Mouse (Mus musculus) brain, adult 2 months (tissue): ENCODE measurements at regions not wholly inside any gene's neighbourhood (a gene's known extent, or its start where the extent isn't known, plus 50 kb on each side); places are given as distances from the start of the nearest gene placed in this dataset.
A peak's percentile ranks its signal among the peaks of the same experiment; 100 is the strongest.

ENCODE experiments used
- DNase-seq: peaks from one replicate; pipeline ENCODE4 v3.0.0; 2011; ENCODE audit warnings: low read depth, low spot score

DNA sequence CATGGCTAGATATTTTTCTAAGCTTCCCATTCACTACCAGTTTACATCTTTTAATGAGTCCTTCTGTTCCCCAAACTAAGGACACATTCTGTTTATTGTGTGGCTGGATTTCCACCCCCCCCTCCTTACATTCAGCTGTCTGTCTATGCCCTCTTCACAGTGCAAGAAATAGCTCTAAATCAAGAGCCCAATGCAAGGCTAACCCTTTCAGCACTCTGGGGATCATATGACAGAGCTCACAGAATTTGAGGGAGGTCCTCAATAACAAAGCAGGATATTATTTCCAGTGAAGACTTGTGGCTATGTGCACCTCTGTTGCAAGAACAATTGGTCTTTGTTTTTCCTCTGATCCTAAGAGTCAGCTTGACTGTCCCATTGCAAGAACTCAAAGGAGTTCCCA lies 874.1 kb upstream of the Gje1 start:
- peak; percentile 85 for DNase-seq

DNA sequence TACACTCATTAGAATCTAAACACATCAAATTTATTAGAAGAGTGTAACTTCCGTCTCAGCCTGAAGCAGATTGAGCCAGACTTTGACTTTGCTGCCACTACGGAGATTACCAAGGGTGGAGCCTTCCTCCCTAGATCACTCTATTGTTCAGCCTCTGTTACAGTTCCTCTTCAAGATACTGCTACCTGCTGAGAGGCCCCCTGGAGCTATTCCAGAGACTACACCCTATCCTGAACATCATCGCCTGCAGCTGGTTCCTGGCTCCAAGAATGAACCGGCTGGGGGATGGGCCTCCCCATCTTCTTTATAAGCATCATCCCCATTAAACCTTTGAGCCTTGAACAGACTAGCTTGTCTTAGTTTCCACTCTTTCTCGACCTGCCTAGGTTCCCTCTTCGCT lies 868.1 kb upstream of the Gje1 start:
- no peak for DNase-seq

DNA sequence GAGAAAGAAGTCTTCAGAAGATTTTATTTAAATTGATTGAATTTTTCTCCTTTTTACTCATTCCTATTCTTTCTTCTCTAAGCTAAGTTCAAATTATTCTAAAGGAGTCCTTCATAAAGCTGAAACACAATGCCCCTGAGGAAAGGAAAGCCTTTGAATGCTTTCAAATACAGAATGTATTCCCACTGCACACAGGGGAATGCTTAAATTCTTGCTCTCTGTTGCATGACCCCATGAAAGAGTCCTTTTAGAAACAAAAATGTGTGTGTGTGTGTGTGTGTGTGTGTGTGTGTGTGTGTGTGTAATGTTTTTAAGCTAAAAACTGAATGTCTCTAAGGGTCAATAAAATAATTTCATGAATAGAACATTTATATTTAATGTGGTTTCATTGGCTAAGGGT lies 846.1 kb upstream of the Gje1 start:
- DNase-seq, result no peak

DNA sequence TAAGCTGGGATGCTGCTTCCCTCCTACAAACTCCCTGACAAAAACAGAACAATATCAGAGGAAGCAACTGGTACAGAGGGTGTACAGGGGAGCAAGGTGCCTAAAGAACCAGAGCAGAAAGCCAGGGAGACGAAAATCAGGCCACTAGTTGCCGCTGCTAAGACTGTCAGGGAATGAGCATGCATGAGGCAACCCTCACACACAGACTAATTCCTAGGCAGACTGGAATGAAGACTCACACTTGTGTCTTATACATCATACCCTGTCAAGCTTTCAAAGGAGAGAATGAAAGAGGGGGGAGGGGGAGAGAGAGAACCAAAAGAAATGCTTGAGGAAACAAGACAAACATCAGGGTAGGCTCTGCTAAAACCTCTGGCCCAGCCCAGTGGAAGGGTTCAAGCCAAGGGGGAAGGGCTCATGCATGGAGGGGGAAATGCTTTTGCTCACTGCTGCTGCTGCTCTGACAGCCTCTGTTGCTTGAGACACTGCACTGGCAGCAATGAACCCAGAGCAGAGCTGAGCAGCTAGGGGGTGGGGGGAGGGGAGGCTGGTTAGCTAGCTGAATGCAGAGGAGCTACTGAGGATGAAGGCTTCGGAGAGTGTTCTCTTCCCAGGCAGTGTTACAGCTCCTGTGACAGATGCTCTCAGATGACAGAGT lies 835.5 kb upstream of the Gje1 start:
- DNase-seq, result no peak

DNA sequence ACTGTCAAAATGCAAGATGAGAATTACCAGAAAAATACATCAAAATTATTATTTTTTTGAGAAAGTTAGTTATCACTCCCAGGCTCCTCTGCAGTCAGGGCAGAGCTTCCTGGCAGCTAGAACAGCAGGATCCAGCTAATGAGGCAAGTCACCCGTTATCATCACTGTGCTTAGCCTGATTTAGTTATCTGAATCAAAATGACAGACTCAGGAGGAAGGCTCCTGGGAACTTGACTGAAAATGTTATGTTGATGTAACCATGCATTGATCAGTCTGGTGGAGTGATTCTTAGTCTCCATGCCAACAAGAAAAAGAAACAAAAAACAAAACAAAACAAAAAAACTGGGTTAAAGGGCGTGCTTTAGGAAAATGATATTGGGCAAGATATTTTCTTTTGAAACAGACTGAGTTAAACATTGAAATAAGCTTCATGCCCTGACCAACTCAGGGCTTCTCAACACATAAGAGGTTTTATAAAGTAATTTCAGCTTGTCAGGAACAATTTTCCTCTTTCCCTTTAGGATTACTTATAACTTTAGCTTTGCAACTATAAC lies 823.9 kb upstream of the Gje1 start:
- DNase-seq, result peak; percentile 8

DNA sequence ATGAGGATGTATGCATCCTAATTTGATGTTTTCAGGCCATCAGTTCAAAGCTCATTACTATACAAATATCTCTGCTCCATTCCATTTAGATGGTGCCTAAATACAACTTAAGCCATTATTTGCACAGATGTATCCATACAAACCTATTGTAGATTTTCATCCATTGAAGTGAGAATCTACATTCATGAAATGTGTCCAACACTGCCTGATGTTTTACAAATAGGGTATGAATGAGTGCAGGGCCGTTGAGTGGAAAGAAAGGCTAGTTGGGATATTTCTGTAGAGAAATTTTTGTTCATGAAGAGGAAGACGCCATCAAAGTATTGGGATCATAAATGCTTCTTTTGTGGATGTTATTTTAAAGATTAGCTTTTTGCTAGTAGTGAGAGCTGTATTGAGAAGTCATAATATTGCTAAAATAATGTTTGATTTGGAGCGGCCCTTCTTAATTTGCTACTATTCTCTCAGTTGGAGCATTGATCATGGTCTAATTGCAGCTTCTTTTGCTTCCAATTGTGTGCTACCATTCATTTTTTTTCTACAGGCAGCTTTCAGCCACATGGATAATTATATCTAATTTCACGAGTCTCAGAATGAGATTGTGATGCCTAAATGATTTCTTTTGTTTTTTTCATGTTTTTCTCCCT lies 822.9 kb upstream of the Gje1 start:
- no peak for DNase-seq

DNA sequence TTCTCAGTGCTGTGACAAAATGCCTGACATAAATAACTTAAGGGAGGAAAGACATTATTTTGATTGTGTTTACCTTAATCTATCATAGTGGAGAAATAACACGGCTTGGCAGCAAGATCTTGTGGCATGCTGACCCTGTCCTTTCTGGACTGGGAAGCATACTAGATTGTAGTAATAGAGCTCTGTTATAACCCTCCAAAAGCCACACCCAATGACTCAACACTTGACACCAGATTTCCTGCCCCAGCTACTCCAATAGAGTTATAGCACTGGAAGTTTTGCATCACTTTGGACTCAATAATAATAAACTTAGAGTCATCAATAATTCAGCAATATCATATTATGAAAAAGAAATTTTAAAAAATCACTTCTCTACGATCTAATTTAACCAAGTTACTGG lies 818.0 kb upstream of the Gje1 start:
- no peak for DNase-seq

DNA sequence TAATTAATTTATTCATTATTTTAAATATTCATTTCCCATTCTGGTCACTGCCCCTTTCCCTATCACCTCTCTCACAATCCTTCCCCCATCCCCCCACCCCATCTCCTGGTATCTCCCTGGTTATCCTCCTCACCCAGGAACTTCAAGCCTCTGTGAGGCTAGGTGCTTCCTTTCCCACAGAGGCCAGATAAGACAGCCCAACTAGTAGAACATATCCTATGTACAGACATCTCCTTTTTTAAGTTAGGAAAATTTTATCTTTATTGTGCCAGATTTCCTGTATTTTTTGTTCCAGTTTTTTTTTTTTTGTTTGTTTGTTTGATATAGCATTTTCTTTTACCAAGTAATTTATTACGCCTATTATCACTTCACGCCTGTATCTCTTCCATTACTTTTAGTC lies 769.4 kb upstream of the Gje1 start:
- no peak for DNase-seq

DNA sequence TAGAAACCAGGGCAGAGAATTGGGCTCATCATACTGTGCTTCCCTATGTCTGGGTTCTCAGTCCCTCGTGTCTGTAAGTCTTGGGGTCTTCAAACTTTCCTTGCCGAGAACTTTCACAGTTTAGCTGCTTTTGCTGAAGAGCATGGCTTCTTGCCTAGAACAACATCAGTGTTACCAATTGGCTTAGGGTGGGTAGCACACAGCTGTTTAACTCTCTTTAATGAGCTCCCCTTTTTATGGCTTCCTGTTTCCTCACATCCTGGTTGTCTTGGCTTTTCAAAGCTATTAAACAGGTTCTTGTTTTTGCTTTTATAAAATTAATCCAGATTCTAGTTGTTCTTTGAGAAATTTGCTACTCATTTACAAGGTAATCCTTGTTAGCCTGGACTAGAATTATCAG lies 725.3 kb upstream of the Gje1 start:
- no peak for DNase-seq

DNA sequence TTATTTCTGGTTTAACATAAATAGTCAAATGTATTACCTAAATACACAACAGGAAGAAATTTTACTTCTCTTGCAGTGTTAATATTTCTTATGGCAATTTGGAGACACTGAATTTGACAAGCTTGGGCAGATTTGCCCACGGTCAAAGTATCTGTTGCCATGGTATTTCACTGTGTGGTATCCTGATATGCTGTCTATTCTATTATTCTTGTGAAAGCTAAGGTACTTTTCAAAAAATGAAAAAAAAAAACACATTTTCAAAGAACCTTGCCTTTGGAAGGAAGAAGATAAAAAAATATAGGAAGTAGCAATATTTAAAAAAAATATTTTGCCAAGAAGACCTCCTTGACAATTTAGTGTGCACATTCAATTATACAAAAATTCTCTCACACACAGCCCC lies 723.2 kb upstream of the Gje1 start:
- no peak for DNase-seq

DNA sequence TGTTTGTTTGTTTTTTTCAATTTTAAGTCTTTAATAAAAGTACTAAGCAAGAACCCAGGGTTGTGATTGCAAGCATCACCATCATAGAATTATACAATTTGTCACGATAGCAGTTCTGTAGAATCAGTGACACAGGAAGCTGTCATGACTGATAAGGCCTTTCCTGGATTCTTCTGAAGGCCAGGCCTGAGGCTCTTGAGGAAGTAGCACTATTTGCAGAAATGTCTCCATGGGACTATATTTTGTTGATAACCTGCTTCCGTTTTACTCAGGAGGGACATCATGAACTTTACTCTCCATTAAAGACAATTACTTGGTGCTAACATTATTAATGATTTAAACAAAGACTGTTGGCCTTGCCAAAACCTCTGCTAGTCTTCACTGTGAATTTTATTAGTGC lies 708.7 kb upstream of the Gje1 start:
- no peak for DNase-seq

DNA sequence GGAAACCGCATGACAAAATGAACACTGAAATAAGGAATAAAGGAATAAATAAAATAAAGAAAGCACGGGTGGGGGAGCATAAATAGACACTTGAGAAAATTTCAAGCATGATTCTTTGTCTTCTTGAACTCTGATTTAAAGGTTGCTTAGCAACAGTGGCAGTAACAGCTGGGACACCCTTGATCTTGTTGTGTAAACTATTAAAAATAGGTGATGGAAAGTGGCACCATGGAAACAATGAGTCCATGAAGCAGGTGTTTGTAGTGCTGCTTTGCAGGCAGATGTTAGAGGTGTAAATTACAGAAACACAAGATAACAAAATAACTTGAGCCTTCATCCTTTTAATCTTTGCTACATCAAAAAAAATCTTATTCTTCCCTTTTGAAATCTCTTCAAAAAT lies 688.2 kb upstream of the Gje1 start:
- no peak for DNase-seq

DNA sequence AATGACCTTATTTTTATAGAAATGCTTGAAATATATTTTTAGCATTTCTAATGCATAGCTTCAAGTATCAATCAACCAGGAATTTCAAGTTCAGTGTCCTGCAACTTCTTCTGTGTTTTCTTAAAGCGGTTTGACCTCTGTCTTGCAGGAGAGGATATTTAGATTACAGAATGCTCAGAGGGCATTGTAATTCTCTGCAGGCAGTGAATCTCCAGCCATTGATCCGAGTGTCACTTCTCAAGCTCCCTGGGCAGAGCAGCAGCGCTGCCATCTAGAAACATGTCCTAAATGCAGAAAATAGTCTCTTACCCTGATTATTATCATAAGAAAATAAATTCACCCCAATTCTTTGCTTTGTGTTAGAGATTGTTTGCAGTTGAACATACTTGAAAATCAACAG lies 687.7 kb upstream of the Gje1 start:
- DNase-seq, result no peak

DNA sequence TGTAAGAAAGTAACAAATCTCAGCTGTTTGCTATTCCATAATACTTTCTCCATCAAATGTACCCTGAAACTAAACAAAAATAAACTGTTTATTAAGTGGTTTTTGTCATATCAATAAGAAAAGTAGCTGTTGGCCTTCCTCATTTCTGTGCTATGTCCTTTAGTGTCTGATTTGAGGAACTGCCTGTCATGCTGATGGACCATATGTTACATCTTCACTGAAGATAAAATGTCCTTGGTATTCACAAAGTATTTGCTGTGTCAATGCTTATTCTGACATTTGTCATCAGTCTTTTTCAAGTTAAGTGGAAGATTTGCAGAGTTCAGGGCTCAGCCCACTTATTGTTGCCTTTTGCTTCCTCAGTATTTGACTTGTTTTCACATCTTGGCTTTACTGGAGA lies 682.0 kb upstream of the Gje1 start:
- no peak for DNase-seq

DNA sequence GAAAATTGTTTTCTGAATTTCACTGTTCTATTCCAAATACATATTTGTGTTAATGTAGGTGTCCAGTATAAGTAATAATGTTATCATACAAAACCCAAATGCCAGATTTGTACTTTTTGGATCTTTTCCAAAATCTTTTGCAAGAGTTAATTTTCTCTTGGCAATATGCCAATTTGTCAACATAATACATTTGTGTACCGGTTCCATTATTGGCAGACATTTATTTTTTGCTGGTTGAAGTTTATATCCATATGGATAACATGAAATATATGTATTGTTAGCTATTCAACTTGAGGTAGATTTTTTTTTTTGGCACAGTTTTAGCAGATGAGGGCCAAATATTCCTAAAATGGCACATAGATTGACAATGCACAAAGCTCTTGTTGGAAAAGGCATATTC lies 679.1 kb upstream of the Gje1 start:
- DNase-seq, result no peak

DNA sequence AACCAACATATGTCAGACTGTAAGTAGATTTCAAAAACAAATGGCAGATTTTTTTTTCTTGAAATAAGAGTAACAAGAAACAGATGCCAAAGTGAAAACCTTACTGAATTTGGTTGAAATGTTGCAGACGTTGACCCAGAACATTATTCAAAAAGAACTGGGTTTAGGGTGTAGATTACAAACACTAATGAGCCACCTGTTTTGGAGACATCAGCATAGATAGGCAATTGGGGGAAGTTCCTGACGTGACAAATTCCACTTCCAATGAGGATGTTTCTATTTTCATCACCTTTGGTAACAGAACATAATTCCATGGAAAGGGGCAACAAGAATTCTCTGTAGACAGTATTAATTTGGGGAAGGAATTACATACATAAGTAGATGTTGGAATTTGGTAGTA lies 677.3 kb upstream of the Gje1 start:
- no peak for DNase-seq

DNA sequence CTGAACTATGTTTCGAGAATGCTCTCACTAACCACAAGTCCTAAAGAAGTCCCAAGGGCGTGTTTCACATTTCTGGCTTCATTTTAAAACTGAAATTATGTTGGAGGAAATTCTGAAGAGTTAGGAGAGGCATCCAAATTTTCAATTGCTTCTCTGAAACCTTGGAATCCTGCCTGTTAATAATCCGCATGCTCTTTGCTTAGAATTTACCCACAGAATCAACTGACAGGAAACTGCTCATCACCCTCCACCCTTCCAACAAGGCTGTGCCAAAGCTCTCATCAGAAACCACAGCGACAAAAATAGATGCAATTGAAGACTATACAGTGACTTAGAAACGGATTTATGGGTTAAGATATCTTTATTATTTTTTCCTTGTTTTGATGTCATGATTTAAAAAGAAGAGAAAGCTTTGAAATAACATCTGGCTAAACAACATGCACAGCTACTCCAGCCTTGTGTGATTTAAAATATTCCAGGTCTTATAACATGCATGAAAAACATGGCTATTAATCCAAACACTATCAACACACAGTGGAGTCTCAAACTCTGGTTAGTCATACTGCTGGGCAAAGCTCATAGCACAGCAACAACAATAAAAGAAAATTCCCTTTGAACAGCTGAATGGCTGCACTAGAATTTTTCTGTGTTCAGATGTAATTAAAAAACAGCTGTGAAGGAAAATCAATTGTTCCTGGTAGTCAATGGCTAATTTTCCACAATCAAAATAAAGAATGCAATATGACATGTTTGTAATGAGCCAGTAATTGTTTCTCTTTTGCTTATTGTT lies 674.2 kb upstream of the Gje1 start:
- DNase-seq, result peak; percentile 27

DNA sequence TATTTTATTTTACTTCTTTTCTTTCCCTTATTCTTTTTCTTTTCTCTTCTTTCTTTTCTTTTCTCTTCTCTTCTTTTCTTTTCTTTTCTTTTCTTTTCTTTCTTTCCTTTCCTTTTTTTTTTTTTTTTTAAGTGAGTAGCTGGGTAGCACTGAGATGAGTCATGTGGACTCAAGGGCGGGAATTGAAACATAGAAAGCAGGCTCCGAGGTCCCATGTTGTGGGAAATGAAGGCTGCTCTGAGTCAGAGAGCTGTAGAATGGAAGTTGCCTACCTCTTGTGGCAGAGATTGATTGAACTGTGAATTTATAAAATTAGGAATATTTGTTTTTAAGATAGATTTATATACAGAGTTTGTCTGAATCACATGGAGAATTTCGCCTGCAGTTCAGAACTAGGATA lies 655.6 kb upstream of the Gje1 start:
- DNase-seq, result no peak
